Mouse (Mus musculus): ENCODE results near the gene Ctc1.

DNA sequence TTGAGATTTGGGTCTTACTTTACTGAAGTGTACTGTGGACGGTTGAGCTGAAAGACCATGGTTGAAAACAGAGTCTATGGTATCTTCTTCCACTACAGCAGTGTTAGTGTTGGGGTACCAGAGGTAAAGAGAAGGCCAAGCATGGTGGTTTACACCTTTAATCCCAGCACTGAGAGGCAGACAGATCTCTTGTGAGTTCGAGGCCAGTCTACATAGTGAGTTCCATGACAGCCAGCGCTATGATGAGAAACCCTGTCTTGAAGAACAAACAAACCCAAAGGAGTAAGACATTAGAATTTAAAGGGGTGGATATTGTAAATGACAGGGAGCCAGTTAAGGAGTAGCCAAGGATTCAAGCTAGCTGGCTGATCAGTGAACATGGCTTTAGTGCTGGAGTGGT lies 1.0 kb downstream of the Ctc1 start:
- TF ChIP-seq CTCF (IDR thresholded peaks at IDR 0.05; ENCODE audit: borderline replicate concordance, insufficient read depth, low read length) (no peak), POLR2A (IDR thresholded peaks at IDR 0.05; ENCODE audit: low read depth, low read length) (no peak; the same call in 1 of the 2 replicates)
